Mouse (Mus musculus) lung, adult 2 months (tissue): ENCODE measurements around the gene Olfr1118.

Experiments used
- CTCF ChIP-seq: fragments of 200-500 bp; IDR thresholded peaks from 2 replicates; pipeline ENCODE4 v1.5.1; 2011; ENCODE audit warnings: mild to moderate bottlenecking, low read length, control low read depth; ENCODE audit not compliant: insufficient read depth
- POLR2A ChIP-seq: fragments of 200-500 bp; IDR thresholded peaks from 2 replicates; pipeline ENCODE4 v1.6.1; 2011; ENCODE audit warnings: low read depth, mild to moderate bottlenecking, control low read depth, low read length, borderline replicate concordance; ENCODE audit errors: extremely low read depth

DNA sequence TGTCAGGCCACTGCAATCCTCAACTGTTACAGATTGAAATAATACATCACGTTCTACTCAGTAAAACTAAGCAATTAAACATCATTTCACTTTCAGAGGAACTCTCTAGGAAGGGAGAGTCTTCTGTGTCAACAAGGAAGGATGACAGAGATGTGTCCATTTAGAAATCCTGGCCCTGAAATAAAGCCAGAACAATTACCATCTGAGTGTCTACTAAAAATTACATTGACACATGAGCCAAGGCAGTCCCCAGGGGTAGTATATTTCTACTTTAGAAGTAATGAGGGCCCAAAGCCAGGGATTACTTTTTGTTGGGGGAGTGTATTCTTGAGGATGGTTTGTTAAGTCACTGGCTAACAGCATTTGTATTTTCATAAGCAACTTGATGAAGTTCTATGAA lies at the start of gene Olfr1118:
- no peak for TF ChIP-seq CTCF
- no peak for TF ChIP-seq POLR2A
